Mouse (Mus musculus) lung, embryonic 16.5 days (tissue): Measurements from ENCODE around the gene Gabrr1. TPM values are rescaled to one million over a fixed set of nuclear protein-coding genes. Genes with fewer than 3 reads are reported as not detected.
A peak's percentile ranks its signal among the peaks of the same experiment; 100 is the strongest.

Experiments
- ATAC-seq: fragments of 200-750 bp; cut with Nextera tagmentation; 2 replicates; pipeline ENCODE4 v1.8.0; 2017; ENCODE audit warnings: low read depth, mild to moderate bottlenecking, moderate library complexity
- H3K27ac ChIP-seq: fragments of 300-500 bp; sonication (generic); 2 replicates; pipeline ENCODE4 v1.5.1; 2014; ENCODE audit warnings: mild to moderate bottlenecking, control low read depth, low read length
- H3K27me3 ChIP-seq: fragments of 300-500 bp; sonication (generic); 2 replicates; pipeline ENCODE4 v1.6.1; 2014; ENCODE audit warnings: low read depth, low read length, mixed read lengths; ENCODE audit not compliant: control insufficient read depth, insufficient read depth
- H3K36me3 ChIP-seq: fragments of 300-500 bp; sonication (generic); 2 replicates; pipeline ENCODE4 v1.6.1; 2014; ENCODE audit warnings: low read length; ENCODE audit not compliant: control insufficient read depth, insufficient read depth
- H3K4me1 ChIP-seq: fragments of 300-500 bp; sonication (generic); replicated peaks from 2 replicates; pipeline ENCODE4 v1.6.1; 2014; ENCODE audit warnings: low read length, mixed read lengths; ENCODE audit not compliant: control insufficient read depth, insufficient read depth
- H3K4me2 ChIP-seq: fragments of 300-500 bp; sonication (generic); 2 replicates; pipeline ENCODE4 v1.6.1; 2014; ENCODE audit warnings: low read depth, low read length, control low read depth
- H3K4me3 ChIP-seq: fragments of 300-500 bp; sonication (generic); 2 replicates; pipeline ENCODE4 v1.5.1; 2014; ENCODE audit warnings: mild to moderate bottlenecking, low read length, control low read depth
- H3K9ac ChIP-seq: fragments of 300-500 bp; sonication (generic); 2 replicates; pipeline ENCODE4 v1.6.1; 2014; ENCODE audit warnings: low read length, control low read depth
- H3K9me3 ChIP-seq: fragments of 300-500 bp; sonication (generic); 2 replicates; pipeline ENCODE4 v1.6.1; 2016; ENCODE audit warnings: low read length; ENCODE audit not compliant: control insufficient read depth
- WGBS: fragments of 180-500 bp; shearing (Covaris S2); extraction: QIAGEN DNeasy Blood & Tissue Kit; methylation state at CpG from one replicate; pipeline ENCODE4 v1.1.7; 2014; 5-methylcytosine and 5-hydroxymethylcytosine counted together
- polyA plus RNA-seq: library from polyadenylated mRNA; unstranded; fragments of >200 nt; fragmentation: Nextera tagmentation; extraction: Ambion mirVana; gene quantifications from 2 replicates; pipeline ENCODE4 v1.2.1, GENCODE M21; 2015

The Gabrr1 gene
- polyA plus RNA-seq, 1 experiment from 2014 or later: not detected

- no peak for ATAC-seq
- H3K9ac ChIP-seq: no peak overlapping the region
- H3K27ac ChIP-seq: no peak overlapping the region
- 34% methylated on average over 20 of the region's 20 CpGs for WGBS
- H3K36me3 ChIP-seq: no peaks in the 10 kb centered on the region
- no peaks in the 10 kb centered on the region for H3K27me3 ChIP-seq
- H3K4me2 ChIP-seq: 0 out of 2 replicates have a peak overlapping the region, but pooled peaks have one; percentile 17
- H3K4me1 ChIP-seq: peaks cover 3% of the 10 kb centered on the region; the same call in 1 of the 2 replicates
- H3K4me3 ChIP-seq: no peak overlapping the region
- no peaks in the 10 kb centered on the region for H3K9me3 ChIP-seq
Observed at GRCm38 (mm10) chr4:33146679-33147291, 14.5 kb downstream of the Gabrr1 start.

GRCm38 (mm10) chr4:33147825-33148224 lies 15.5 kb downstream of the Gabrr1 start:
- no peak overlapping the region for H3K4me2 ChIP-seq
- H3K4me1 ChIP-seq: peaks cover 3% of the 10 kb centered on the region; the same call in 1 of the 2 replicates
- no peaks in the 10 kb centered on the region for H3K36me3 ChIP-seq
- 0% methylated on average over 2 of the region's 2 CpGs for WGBS
- no peak overlapping the region for H3K9ac ChIP-seq
- no peaks in the 10 kb centered on the region for H3K9me3 ChIP-seq
- H3K27me3 ChIP-seq: no peaks in the 10 kb centered on the region
- ATAC-seq: no peak
- H3K4me3 ChIP-seq: no peak overlapping the region
- H3K27ac ChIP-seq: no peak overlapping the region

- peak; percentile 76 for ATAC-seq
- Histone ChIP-seq H3K36me3 (no peaks in the 10 kb centered on the region), H3K27me3 (no peaks in the 10 kb centered on the region), H3K9me3 (no peaks in the 10 kb centered on the region), H3K4me1 (peaks cover 3% of the 10 kb centered on the region; the same call in 1 of the 2 replicates), H3K9ac (no peak overlapping the region), H3K4me3 (no peak overlapping the region), H3K27ac (no peak overlapping the region), H3K4me2 (no peak overlapping the region)
- WGBS: 42% methylated on average over 7 of the region's 7 CpGs
Observed at GRCm38 (mm10) chr4:33149150-33149549, 16.8 kb downstream of the Gabrr1 start.

- no peaks in the 10 kb centered on the region for H3K36me3 ChIP-seq
- no peak for ATAC-seq
- H3K9ac ChIP-seq: no peak overlapping the region
- no peak overlapping the region for H3K27ac ChIP-seq
- H3K4me3 ChIP-seq: no peak overlapping the region
- no peaks in the 10 kb centered on the region for H3K9me3 ChIP-seq
- 78% methylated on average over 26 of the region's 26 CpGs for WGBS
- H3K27me3 ChIP-seq: no peaks in the 10 kb centered on the region
- no peak overlapping the region for H3K4me2 ChIP-seq
- peaks cover 3% of the 10 kb centered on the region; the same call in 1 of the 2 replicates for H3K4me1 ChIP-seq
Observed at GRCm38 (mm10) chr4:33152087-33153038, 20.0 kb downstream of the Gabrr1 start.

- H3K27ac ChIP-seq: no peak overlapping the region
- no peaks in the 10 kb centered on the region for H3K9me3 ChIP-seq
- H3K27me3 ChIP-seq: no peaks in the 10 kb centered on the region
- peaks cover 3% of the 10 kb centered on the region; the same call in 1 of the 2 replicates for H3K4me1 ChIP-seq
- no peaks in the 10 kb centered on the region for H3K36me3 ChIP-seq
- no peak overlapping the region for H3K4me2 ChIP-seq
- no peak overlapping the region for H3K4me3 ChIP-seq
- WGBS: 80% methylated on average over 5 of the region's 5 CpGs
- H3K9ac ChIP-seq: no peak overlapping the region
- ATAC-seq: no peak
Observed at GRCm38 (mm10) chr4:33183477-33183876, 51.2 kb downstream of the Gabrr1 start.

- Histone ChIP-seq H3K9ac (no peak overlapping the region), H3K9me3 (no peaks in the 10 kb centered on the region), H3K36me3 (no peaks in the 10 kb centered on the region), H3K4me3 (peak overlapping the region; percentile 70), H3K4me2 (peak overlapping the region; percentile 95), H3K27me3 (no peaks in the 10 kb centered on the region), H3K27ac (no peak overlapping the region), H3K4me1 (peaks cover 8% of the 10 kb centered on the region; the same call in 1 of the 2 replicates)
- no peak for ATAC-seq
- WGBS: 7% methylated on average over 9 of the region's 9 CpGs
Observed at GRCm38 (mm10) chr4:33188164-33188563, 55.8 kb downstream of the Gabrr1 start.

- Histone ChIP-seq H3K4me3 (peak overlapping the region; percentile 70), H3K9me3 (no peaks in the 10 kb centered on the region), H3K27me3 (no peaks in the 10 kb centered on the region), H3K4me2 (peak overlapping the region; percentile 95), H3K4me1 (peaks cover 8% of the 10 kb centered on the region; the same call in 1 of the 2 replicates), H3K36me3 (no peaks in the 10 kb centered on the region), H3K9ac (peak overlapping the region; percentile 73), H3K27ac (peak overlapping the region; percentile 82)
- under 1% methylated on average over 94 of the region's 123 CpGs for WGBS
- ATAC-seq: peak; percentile 93
Observed at GRCm38 (mm10) chr4:33188781-33189734, 56.7 kb downstream of the Gabrr1 start.

GRCm38 (mm10) chr4:33189735-33190036 lies 57.4 kb downstream of the Gabrr1 start, which contains the start of gene Pm20d2:
TSS of gene Pm20d2 (minus strand) at chr4:33189737.
- no peaks in the 10 kb centered on the region for H3K9me3 ChIP-seq
- peak within 1 kb of the TSS; percentile 82 for H3K27ac ChIP-seq
- no peak for ATAC-seq
- H3K4me2 ChIP-seq: peak within 1 kb of the TSS; percentile 95
- WGBS: 13% methylated on average over 6 of the region's 6 CpGs
- peak within 1 kb of the TSS; percentile 70 for H3K4me3 ChIP-seq
- H3K27me3 ChIP-seq: no peaks in the 10 kb centered on the region
- peaks cover 8% of the 10 kb centered on the region; the same call in 1 of the 2 replicates for H3K4me1 ChIP-seq
- H3K9ac ChIP-seq: peak within 1 kb of the TSS; percentile 73
- no peaks in the 10 kb centered on the region for H3K36me3 ChIP-seq
